Mouse (Mus musculus) G1E (cell line): Measurements from ENCODE around the gene Taco1.

Experiments
- CTCF ChIP-seq: IDR thresholded peaks from 2 replicates; pipeline ENCODE4 v1.5.1; 2012; ENCODE audit warnings: low read depth, low read length, inconsistent platforms, mixed read lengths
- GATA1 ChIP-seq: IDR thresholded peaks from 2 replicates; pipeline ENCODE4 v1.6.1; 2012; ENCODE audit warnings: borderline replicate concordance, low read length, inconsistent platforms, mixed read lengths
- GATA2 ChIP-seq: IDR thresholded peaks from 2 replicates; pipeline ENCODE4 v1.6.1; 2012; ENCODE audit warnings: low read depth, low read length, inconsistent platforms, borderline replicate concordance
- POLR2AphosphoS5 ChIP-seq: IDR thresholded peaks from 2 replicates; pipeline ENCODE4 v1.6.1; 2012; ENCODE audit warnings: low read depth, low read length, inconsistent platforms; ENCODE audit not compliant: insufficient replicate concordance
- TAL1 ChIP-seq: conservative IDR thresholded peaks from 2 replicates; pipeline ENCODE4 v1.6.1; 2012; ENCODE audit warnings: low read depth, low read length, inconsistent platforms, mixed read lengths

- no peak for TF ChIP-seq GATA2
- TF ChIP-seq CTCF, result no peak
- TF ChIP-seq GATA1, result no peak
- no peak for TF ChIP-seq POLR2AphosphoS5
- TF ChIP-seq TAL1, result no peak
Observed at GRCm38 (mm10) chr11:106037418-106037751, 28.5 kb upstream of the Taco1 start.
